Mouse (Mus musculus): Measurements from ENCODE around the gene Rcor2.

The Rcor2 gene

DNA sequence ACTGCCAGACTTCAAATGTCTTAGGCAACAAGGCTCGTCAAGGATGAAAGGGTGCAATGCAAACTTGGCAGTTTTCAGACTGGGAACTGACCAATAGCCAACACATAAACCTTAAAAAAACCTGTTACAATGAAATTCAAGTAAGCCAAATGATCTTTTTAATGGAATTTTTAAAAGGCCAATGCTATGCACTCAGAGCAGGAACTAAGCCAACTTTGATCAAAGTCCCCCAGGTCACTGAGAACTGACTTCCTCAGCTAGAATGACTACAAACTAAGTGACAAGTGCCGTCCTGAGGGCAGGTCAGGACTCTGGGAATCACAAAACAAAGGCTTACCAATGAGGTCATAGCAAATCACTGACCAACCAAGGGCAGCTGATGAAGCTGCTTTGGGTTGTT, 53.1 kb downstream of the Rcor2 start:
- DNase-seq (ENCODE audit: low spot score), result no peak

DNA sequence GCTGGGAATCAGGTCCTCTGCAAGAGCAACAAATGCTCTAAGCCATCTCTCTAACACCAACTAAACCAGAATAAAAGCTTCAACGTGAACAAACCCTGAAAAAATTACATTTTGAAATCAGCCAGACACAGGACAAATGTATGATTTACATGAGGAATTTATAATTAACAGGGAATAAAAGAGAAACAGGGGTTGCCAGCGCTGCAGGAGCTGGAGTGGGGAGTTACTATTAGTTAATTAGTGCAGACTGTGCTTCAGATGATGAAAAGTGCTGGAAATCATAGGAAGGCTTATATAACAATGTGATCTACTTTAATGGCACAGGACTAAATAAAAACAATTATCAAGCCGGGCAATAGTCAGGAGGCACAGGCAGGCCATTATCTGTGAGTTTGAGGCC, 54.3 kb downstream of the Rcor2 start:
- no peak for DNase-seq (ENCODE audit: low spot score)
